Mouse (Mus musculus): ENCODE data around the gene Wtap.

DNA sequence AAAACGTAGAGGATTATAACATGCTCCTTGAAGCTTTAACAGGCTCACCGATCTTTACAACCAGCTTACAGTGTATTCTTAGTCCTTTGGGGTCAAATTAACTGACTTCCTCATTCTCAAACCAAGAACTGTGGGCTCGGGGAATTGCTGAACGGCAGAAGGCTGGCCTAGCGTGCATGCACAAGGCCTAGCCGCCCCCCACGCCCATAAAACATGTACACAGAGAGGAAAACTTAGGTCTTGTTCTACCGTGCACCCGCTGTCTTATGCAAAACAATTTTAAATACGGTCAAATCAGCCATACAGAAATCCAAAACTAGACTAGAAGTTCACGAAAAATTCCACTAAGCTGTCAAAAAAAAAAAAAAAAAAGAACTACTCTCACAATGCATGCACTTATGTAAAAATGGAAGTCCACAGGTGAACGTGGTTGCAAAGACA, 2.8 kb downstream of the Wtap start:
- TF ChIP-seq CTCF (IDR thresholded peaks at IDR 0.05; ENCODE audit: low read depth): no peak
- no peak for TF ChIP-seq EP300 (IDR thresholded peaks at IDR 0.05; ENCODE audit: low read depth)
